Mouse (Mus musculus): ENCODE measurements around the gene Slc8b1.

Gene Slc8b1

DNA sequence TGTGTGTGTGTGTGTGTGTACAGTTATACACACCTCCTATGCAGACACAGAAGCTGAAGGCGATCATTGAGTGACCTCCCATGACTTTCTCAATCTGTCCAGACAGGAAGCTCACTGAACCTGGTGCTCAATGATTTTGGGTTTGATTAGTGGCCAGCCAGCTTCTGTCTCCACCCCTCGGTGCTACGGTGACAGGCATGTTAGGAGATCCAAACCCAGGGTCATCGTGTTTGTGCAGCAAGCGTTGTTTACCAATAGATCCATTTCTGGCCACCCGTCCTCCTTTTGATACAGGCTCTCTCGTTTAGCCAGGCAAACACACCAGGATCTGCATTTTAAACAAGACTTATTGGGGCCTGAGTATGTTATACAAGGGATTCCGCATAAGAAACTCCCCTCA lies 20.7 kb downstream of the Slc8b1 start:
- DNase-seq = no peak

DNA sequence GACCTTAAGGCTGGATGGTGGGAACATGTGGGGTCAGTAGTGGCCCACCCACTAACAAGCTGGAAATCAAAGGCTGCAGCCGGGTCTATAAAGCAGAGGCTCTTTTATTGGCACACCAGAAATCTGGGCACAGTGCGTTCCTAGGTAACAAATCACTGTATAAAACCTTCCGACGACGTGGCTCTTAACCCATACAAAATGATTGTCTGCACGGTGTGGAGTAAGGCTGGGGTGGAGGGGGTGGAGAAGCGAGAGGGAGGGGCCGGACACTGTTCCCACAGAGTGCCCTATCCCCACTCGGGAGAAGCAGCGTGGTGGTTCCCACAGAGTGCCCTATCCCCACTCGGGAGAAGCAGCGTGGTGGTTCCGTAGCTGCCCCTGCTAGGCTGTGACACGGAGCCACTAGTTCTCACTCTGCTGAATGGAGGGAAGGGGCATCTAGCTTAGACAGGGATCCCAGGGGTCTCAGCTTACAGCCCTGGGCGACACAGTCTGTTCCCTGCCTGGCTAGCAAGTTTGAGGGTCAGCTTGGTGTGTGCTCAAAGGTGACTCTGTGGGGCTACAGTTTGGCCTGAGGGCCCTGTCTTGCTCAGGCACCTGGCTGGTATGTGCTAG lies 23.2 kb downstream of the Slc8b1 start:
- no peak for DNase-seq

DNA sequence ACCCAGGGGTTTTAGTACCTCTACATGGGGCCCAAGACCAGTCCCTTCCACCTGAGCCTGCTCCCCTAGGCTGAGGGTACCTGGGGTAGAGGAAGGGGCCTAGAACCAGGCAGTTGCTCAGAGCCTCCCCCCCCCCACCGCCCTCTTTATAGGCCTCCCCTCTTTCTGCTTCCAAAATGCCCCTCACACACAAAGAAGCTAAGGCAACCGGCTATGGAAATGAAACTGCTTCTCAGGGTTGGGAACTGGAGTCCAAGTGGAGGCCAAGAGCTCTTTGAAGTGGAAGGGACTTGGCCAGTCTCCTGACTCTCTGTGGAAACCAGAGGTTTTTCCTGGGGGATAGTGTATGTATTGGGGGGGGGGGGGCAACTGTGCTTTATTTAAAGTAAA lies 23.7 kb downstream of the Slc8b1 start:
- DNase-seq = no peak

DNA sequence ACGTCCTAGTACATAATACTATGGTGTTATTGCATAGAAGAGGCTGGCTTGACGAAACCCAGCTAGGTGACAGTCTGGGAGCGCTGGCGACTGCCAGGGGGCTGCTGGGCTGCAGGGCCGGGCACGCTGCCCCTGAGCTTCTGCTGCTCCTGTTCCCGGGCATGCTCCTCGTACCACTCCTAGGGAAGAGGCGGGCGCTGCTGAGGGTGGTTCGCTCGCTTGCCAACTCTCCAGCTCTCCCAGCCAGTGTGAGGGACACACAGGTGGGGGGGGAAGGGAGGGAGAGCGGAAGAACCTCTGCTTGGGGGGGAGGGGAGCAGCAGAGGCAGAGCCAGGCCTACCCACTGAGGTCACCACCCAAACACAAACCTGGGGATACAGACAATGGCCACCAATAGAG lies 25.1 kb downstream of the Slc8b1 start:
- peak; percentile 35 for DNase-seq

DNA sequence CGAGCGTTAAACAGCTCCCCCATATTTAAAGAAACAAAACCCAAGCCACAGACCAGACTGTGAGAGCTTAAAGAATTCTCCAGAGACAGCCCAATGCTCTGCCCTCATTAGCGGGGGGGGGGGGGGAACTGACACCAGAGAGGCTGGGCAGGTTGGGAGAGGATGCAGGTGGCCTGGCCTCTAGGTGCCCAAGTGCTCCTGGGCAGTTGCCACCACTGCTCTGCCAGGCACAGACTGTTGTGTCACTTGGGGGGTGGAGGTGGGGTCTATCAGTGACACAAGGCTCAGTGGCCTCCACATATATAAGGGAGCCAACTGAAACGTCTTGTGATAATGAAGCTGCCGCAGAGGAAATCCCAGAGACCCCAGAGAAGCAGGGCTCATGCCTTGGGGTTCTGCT lies 25.7 kb downstream of the Slc8b1 start:
- DNase-seq = no peak

DNA sequence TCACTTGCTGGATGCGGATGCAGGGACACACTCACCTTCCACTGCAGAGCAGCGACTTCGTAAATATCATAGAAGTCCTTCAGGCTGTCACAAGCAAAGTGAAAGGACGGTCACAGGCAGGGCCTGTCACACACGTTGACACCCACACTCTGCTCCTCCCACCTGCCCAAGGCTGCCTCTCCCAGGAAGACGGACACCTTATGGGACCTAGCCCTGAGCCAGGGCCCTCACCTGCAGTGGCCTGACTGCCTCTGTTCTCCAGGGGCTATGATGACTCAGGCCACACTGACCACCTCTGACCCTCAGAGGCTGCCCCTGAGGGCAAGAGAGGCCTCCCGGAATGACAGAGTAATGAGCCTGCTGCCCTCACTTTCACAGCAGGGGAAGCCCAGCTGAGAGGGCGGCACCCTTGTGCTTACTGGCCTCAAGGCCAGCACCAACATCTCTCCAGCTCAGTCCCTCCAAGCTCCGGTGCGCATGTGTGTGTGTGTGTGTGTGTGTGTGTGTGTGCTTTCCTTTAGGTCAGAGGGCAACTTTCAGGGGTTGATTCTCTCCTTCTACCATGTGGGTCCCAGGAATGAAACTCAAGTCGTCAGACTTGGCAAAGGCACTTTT lies 37.4 kb downstream of the Slc8b1 start:
- no peak for DNase-seq

DNA sequence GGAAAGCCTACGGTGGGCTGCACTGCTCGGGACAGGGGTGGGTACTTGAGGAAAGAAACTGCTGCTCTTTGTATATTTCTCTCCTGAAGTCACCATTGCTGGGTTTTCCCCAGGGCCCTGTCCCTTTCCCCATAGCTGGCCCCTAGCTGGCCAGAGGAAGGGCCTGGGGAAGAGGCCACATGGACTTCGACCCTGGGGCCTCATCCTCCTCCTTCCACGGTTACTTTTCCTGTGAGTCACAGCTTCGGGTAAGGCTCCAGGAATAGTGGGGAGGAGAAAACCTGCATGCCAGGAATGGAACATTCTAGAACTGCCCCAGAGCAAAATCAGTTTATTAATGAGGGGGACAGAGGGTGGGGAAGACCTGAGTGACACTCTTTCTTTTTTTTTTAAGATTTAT lies 39.2 kb downstream of the Slc8b1 start:
- DNase-seq = peak; percentile 65

DNA sequence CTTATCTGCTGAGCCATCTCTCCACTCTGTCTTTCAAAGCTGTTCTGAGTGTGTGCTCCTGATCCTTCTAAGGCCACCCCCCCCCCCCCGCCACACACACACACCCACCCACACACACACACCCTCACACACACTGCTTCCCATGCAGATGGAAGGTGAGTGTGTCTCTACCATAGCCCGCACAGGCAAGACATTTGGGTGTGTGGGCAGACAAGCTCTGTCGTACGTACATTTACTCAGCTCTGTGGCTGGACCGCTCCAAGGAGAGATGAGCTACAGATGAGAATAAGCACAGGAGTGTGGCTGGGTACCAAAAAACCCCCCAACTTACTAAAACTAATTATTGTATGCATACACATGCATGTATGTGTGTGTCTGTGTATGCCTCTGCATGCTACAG lies 39.7 kb downstream of the Slc8b1 start:
- DNase-seq = no peak

DNA sequence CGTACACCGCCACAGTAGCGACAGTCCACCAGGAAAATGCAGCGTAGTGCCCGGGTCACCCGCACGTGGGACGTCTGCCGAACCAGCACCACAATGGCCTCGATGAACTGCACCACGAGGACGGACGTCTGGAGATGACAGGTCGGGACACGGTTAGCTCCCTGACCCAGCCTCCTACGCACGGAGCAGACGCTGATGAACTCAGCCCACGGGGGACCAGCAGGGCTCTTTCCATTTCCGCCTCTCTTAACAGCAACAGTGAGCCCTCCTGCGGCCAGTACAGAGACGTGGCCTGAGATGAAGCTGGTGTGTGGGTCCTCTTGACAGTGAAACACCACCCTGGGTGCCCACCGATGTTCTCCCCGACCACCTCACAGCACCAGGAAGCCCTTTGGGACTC lies 44.9 kb downstream of the Slc8b1 start:
- no peak for DNase-seq

DNA sequence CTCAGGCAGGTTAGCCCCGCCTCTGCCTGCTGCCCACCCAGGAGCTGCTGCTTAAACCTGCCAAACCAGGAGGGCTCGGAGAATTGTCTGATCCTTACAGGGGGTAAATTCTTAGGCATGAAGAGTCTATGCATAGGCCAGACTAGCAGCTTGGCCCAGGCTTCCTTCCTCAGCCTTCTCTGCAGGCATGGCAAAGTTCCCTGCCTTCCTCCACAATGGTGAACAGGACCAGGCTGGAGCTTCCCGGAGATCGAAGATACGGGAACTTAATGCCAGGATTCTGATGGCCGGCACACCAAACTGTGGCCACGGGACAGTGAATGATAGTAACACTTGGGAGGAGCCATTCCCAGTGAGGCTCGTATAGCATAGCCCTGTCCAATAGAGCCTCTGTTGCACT lies 47.1 kb downstream of the Slc8b1 start:
- DNase-seq = no peak

DNA sequence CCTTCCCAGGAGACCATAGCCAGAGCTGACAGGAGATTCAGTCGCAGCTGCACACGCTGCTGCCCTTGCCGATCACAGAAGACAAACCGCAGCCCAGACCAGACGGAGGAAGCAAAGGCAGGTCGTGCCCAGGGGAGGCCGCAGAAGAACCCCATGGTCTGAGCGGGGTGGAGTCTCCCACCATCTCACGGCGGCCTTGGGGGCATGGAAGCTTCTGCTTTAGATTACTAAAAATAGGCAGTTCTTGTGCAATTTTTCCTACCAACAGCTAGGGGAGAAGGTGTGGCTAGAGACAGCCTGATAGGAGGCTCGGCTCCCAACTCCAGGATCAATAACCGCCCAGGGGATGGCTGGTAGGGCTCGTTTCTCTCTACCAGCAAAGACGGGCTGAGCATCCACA lies 47.8 kb downstream of the Slc8b1 start:
- no peak for DNase-seq

DNA sequence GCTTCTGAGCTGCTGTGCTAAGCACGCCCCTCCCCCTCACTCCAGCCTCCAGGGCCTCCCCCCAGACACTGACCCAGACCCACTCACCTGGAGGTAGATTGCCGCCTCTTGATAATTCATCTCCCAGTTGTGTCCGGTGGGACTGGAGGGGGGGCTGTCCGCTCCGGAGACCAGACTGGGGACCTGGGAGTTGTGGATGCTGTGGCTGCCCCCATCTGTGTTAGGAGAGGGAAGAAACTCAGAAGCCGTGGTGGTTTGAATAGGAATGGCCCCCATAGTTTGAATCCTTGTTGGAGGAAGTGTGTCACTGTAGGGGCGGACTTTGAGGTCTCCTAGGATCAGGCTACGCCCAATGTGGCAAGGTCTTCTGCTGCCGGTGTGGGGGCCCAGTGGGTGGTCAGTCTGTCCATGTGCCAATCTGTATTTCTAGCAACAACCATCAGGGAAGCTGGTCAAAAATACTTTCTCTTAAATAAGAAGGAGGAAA lies 49.2 kb downstream of the Slc8b1 start:
- DNase-seq = no peak

DNA sequence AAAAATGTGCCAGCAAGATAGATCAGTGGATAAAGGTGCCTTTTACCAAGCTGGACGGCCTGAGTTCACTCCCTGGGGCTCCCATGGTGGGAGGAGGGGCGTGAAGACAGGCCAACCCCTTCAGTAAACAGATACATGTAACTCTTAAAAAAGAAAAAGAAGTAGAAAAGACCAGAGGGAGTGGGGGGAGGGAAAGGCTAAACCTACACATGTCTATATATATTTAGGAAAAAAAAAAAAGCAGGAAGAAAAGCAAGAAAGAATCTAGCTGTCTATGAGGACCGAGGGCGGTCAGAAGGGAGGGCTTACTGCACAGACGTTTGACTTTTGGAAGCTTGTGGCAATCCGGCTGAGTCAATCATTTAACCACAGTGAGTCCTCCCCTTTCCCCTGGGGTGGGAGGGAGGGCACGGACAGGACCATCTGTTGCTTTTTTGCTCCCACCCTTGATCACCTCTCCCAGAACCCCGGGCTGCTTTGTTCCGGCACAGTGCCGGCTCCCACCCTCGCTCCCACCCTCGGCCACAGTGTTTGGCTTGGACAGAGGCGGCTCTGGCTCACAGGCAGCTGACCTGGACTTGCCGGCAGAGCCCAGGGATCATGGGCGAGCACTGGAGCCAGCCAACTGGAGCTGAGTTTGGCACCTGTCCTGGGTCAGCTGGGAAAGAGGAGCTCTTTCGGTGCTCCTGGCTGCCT lies 49.8 kb downstream of the Slc8b1 start:
- peak; percentile 93 for DNase-seq

DNA sequence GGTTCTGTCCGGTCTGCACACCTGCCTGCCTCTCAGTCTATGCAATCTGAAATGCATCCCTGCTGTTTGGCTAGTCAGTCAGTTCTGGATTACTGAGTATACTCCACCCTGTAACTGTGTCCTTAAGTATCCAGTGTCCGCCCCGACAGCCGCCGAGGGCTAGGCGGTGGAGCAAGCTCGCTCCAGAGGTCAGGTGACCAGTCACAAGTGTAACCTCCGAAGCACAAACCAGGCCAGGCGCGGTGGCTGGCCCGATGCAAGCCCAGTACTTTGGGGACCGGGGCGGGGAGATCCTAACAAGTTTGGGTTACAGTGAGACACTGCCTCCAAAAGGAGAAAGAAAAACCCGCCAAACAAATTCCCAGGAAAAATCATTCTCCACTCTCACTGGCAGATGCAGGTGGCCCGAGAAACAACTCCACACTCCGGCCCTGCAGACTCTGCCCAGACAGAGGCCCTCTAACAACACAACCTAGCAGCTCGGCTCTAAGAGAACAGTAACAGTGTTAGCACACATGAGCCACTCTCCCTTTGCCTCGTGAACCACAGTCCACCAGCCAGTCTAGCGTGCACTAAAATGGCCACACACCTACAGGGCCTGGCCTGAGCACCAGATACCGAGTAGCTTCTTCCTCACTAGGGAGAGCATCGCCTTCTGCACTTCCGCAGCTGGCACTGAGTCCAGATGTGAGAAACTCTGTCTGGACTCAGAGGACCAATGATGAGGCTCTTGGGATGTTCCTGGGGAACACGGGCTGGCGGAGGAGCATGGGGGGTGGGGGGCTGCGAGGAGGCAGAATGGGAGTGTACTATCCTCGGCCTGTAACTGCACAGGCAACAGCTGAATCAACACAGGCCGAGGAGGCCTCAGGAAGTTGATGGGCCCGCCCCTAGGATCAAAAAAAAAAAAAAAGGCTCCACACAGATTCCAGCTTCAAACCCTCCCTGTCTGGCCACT lies 52.3 kb downstream of the Slc8b1 start:
- peak; percentile 90 for DNase-seq

DNA sequence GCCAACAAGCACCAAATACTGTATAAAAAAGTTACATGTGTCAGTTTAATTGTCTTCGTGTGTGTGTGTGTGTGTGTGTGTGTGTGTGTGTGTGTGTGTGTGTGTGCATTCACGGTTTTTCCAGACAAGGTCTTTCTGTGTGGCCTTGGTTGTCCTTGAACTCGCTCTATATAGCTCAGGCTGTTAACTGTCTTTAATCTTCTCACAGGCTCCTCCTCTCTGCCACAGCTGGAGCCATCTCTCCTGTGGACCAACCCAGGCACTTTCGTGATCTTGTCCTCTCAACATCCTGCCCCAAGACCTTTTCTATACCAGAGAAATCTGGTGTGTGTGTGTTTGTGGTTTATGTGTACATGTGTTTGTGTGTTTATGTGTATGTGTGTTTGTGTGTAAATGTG lies 52.9 kb downstream of the Slc8b1 start:
- no peak for DNase-seq

DNA sequence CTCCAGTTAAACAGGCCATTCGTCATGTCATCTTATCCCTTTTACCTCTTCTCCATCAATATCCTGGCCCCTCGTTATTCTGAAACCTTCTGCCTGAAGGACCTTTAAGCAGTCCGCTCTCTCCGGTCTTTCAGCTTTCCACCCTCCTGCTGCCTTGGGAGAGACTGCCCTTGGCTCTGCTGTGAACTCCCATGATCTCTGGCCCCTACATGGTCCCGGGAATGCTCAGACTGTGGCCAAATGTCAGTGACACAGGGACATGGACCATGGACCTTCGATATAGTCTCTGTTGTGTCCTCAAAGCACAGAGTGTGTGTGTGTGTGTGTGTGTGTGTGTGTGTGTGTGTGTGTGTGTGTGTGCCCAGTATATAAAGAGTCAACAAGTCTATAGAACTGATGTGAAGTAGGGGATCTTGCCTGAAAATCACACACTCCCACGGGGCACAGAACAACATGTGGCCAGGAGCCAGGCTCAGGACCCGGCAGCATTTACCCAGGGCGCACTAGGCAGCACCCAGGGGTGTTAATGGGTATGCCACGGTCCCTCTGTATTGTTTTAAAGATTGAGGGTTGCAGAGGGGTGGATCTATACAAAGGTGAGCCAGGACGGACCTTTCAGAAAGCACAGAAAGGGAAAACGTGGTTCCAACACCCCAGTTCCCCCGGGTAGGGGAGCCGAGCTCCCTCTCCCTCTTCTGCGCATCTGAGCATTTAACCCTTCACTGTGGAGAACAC lies 54.4 kb downstream of the Slc8b1 start:
- no peak for DNase-seq

DNA sequence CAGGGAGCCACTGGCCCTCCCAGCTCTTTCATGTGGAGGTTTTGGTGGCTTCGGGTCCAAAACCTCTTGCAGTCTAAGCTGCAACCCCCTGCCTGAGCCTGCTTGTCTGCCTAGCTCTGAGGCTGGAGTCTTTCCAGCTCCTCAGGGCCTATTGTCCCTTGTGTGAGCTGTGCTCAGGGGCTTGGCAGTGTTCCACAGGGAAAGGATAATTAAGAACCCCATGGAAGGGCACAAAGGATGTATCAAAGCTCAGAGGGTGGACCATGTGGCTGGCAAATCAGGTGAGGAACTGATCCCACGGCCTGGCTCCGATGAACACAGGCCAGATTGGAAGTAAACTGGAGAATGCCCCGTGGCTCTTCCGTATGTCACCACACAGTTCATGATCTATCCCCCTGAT lies 55.1 kb downstream of the Slc8b1 start:
- DNase-seq = peak; percentile 75

DNA sequence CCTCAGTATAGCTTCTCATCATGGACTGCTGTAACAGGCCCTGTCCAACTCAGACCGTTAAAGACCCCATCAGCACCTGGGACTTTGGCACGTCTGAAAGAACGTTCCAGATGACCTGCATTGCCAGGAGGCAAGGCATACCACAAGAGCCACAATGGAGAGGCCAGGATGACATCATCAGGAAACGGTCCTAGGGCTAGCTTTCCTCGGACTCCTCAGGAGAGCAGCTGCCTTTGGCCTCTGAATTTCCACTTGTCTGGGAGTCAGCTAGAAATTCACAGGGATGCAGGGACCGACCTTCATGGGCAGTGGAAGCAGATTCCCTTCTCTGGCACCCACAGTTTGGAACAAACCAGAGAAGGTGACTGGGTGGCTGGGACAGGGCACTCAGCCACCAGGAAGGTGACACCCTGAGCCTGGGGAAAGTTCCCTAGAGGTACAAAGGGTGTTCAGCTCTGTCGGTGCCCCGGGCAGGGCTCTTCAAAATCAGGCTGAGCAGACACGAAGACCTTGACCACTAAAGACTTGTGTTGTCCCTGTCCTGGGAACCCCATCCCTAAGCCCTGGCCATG lies 55.8 kb downstream of the Slc8b1 start:
- peak; percentile 72 for DNase-seq

DNA sequence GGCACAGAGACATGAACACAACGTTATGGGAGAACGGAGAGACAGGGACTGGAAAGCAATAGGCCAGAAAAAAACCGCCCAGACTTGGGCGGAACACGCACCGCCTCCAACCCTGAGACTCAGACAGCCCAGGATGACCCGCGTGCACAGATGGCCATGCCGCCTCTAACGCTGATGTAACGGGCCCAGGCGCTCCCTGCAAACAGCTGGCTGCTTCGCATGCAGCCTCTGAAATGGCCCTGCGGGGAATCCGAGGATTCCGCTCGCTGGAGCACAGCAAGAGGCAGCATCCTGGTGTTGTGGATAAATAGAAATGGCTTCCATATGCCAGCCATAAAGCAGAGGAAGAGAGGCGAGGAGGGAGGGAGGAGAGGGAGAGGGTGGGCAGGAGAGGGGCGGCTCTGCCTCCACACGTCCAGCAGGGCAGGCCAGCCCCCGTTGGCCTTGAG lies 56.3 kb downstream of the Slc8b1 start:
- DNase-seq = peak; percentile 64

DNA sequence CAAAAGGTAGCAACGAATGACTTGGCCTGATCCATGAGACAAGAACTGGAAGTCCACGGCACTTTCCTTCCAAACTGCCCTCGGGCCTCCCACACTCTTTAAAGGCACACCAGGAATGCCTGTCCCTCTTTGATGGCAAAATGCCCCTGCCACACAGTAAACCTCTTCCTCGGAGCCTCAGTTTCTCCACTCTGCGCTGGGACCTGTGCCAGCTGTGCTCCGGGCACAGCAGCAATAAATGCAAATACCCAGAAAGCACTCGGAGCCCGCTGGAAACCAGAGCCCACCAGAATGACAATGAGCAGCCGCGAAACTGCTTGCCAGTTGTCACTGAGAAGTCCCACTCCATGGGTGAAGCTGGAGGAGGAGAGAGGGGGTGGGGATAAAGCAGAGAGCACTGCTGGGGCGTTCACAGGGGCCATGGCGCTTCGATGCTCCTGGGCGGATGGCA lies 56.8 kb downstream of the Slc8b1 start:
- no peak for DNase-seq

DNA sequence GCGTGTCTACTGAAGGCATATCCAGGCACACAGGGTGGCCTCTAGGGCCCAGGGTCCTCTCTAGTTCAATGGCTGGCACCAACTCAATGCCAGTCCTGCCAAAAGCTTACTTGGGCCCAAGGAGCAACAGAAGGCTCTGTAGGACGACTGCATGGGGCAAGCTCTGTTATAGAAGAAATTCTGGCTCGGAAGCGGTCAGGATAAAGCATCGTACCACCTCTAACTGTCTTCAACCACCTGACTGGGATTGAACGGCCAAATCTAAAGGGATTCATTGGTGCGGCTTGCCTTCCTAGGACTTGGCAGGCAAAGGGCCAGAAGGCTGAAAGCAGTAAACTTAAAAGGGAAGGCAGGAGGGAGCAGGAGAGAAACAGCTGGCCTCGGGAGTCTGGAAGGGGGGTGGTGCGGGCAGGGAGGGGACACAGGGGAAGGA lies 57.4 kb downstream of the Slc8b1 start:
- no peak for DNase-seq

DNA sequence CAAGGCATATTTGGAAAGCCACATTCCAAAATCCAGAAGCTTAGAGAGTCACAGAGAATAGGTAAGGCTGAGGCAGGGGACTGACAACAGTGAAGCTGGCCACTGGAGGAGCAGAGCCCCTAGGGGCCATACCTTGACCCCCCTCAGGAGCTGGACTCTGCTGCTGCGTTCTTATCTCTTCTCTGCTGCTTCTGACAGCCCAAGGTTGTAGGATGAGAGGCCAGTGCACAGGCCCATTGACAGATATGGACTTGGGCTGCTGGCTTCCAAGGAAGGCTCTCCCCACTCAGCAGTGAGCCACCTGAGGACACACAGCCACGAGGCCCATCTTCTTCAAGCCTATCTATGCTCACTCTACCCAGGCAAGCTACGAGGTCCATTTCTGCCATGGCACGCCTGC lies 58.0 kb downstream of the Slc8b1 start:
- no peak for DNase-seq

Data from kidney, adult 11 months (tissue).